Comparison of ENCODE assay signal across 12 mouse cellular contexts in genomic region chr11:34276363-34277046, GRCm38 (mm10). TPM values are rescaled to one million over a fixed set of nuclear protein-coding genes. Genes with fewer than 3 reads are reported as not detected.
DNase-seq lines count a peak whose midpoint lies in the region; ATAC-seq lines count a peak whose summit lies in the region.
"Had no signal": no experiment of that assay in that cellular context is flagged by ENCODE, and none has a peak within 500 bp of the region (broad histone marks: within the 10 kb centered on the region; RNA-seq: fewer than 3 reads in every experiment).

No protein-coding gene starts in this region.

- peak; percentile 90 for ATAC-seq in forebrain, embryonic 13.5 days

- H3K27ac ChIP-seq in forebrain, embryonic 13.5 days = 0 out of 2 replicates have a peak overlapping the region, but pooled peaks have one; percentile 17

- H3K9me3 ChIP-seq in forebrain, embryonic 13.5 days (replicated peaks) = no peaks in the 10 kb centered on the region
- H3K9me3 ChIP-seq: megakaryocyte, embryonic 14.5 days had no signal

- WGBS in forebrain, embryonic 13.5 days = 20% methylated on average over 14 of the region's 14 CpGs

- DNase-seq in left cerebral cortex, adult 9 months (ENCODE audit: low spot score in 2 of 2) = peak; percentile 9 to 16
- DNase-seq in left cerebral cortex, adult 8-10 months (ENCODE audit: low spot score in 2 of 2) = no peak
- DNase-seq in left cerebral cortex, postnatal 14 days (ENCODE audit: low spot score in 2 of 2) = peak; percentile 18 to 33
- peak; percentile 49 for DNase-seq in right cerebral cortex, postnatal 4 days
- no peak for DNase-seq in heart, postnatal 4 days
- DNase-seq in retina, embryonic 14.5 days (ENCODE audit: low spot score) = no peak
- DNase-seq: gastrocnemius, postnatal 14 days had no signal

- intact Hi-C loops in left cerebral cortex, postnatal 14 days (cut with DNase I) = no loop called here

- peak overlapping the region; percentile 48 for H3K4me2 ChIP-seq in forebrain, embryonic 13.5 days
- H3K4me2 ChIP-seq: liver, embryonic 11.5 days had no signal

- H3K4me1 ChIP-seq in forebrain, embryonic 13.5 days = peaks cover 32% of the 10 kb centered on the region

- no peak overlapping the region for H3K4me3 ChIP-seq in forebrain, embryonic 13.5 days
- H3K4me3 ChIP-seq: megakaryocyte, embryonic 14.5 days had no signal

- H3K36me3 ChIP-seq in forebrain, embryonic 13.5 days (ENCODE audit: poor library complexity, severe bottlenecking) = no peaks in the 10 kb centered on the region
- H3K36me3 ChIP-seq: G1E had no signal

- H3K9ac ChIP-seq in forebrain, embryonic 13.5 days = no peak overlapping the region

- H3K27me3 ChIP-seq in forebrain, embryonic 13.5 days = no peaks in the 10 kb centered on the region
- H3K27me3 ChIP-seq: megakaryocyte, embryonic 14.5 days had no signal

RNA-seq across cellular contexts. Expression of gene Fam196b, which starts 38.1 kb away (rescaled TPM):
- total RNA-seq in left cerebral cortex, adult 8-10 months (2022) = 1 to 10 TPM; 1.5 to 2.0 (median 1.6) TPM
- 1.4 and 1.5 TPM in 2 replicates for polyA plus RNA-seq in forebrain, embryonic 13.5 days (2015; fragmentation: Nextera tagmentation; extraction: Ambion mirVana)
- total RNA-seq in left cerebral cortex, postnatal 14 days (2021) = 1 to 10 TPM; 1.0 to 1.6 TPM
- under 1 TPM in 1 of 2 experiments, not detected in 1; 0.05 TPM for total RNA-seq in heart, postnatal 4 days (2021)
- total RNA-seq: heart, postnatal 25 days had no signal
- polyA plus RNA-seq: G1E had no signal

Comparison
In these comparisons a context has a peak if more than half of its experiments do, and no peak if none do; other contexts are left out.
1. DNase-seq: peak in left cerebral cortex, adult 9 months (2 of 2), left cerebral cortex, postnatal 14 days (2 of 2) and right cerebral cortex, postnatal 4 days (single experiment); none in left cerebral cortex, adult 8-10 months (0 of 2), heart, postnatal 4 days (single experiment) and retina, embryonic 14.5 days (single experiment).